Mouse (Mus musculus) midbrain, postnatal 0 days (tissue): ENCODE measurements around the gene Tjp3. TPM values are rescaled to one million over a fixed set of nuclear protein-coding genes. Genes with fewer than 3 reads are reported as not detected.

Source experiments
- ATAC-seq: fragments of 200-750 bp; cut with Nextera tagmentation; 2 replicates; pipeline ENCODE4 v1.8.0; 2017; ENCODE audit warnings: moderate number of reproducible peaks, mild to moderate bottlenecking, moderate TSS enrichment, moderate library complexity; ENCODE audit not compliant: low FRiP score
- DNase-seq: peaks from one replicate; pipeline ENCODE4 v3.0.0-alpha.2; 2015; ENCODE audit warnings: low spot score
- H3K27ac ChIP-seq: fragments of 300-500 bp; sonication (generic); 2 replicates; pipeline ENCODE4 v1.5.1; 2014; ENCODE audit warnings: low read depth, mild to moderate bottlenecking, low read length, mixed read lengths
- H3K27me3 ChIP-seq: fragments of 300-500 bp; sonication (generic); 2 replicates; pipeline ENCODE4 v1.6.1; 2014; ENCODE audit warnings: low read length, control low read depth, mixed read lengths; ENCODE audit not compliant: insufficient read depth
- H3K36me3 ChIP-seq: fragments of 300-500 bp; sonication (generic); 2 replicates; pipeline ENCODE4 v1.6.1; 2014; ENCODE audit warnings: low read length, control low read depth, mixed read lengths; ENCODE audit not compliant: insufficient read depth
- H3K4me1 ChIP-seq: fragments of 300-500 bp; sonication (generic); 2 replicates; pipeline ENCODE4 v1.6.1; 2014; ENCODE audit warnings: mild to moderate bottlenecking, control low read depth, antibody characterized with exemption, low read length, mixed read lengths; ENCODE audit not compliant: insufficient read depth
- H3K4me2 ChIP-seq: fragments of 300-500 bp; sonication (generic); 2 replicates; pipeline ENCODE4 v1.6.1; 2014; ENCODE audit warnings: low read depth, mild to moderate bottlenecking, low read length, mixed read lengths; ENCODE audit not compliant: poor library complexity, severe bottlenecking
- H3K4me3 ChIP-seq: fragments of 300-500 bp; sonication (generic); 2 replicates; pipeline ENCODE4 v1.5.1; 2014; ENCODE audit warnings: low read depth, mild to moderate bottlenecking, low read length, moderate library complexity
- H3K9ac ChIP-seq: fragments of 300-500 bp; sonication (generic); replicated peaks from 2 replicates; pipeline ENCODE4 v1.6.1; 2014; ENCODE audit warnings: mild to moderate bottlenecking, low read length, moderate library complexity, mixed read lengths; ENCODE audit not compliant: poor library complexity, severe bottlenecking
- H3K9me3 ChIP-seq: fragments of 300-500 bp; sonication (generic); 2 replicates; pipeline ENCODE4 v1.6.1; 2016; ENCODE audit warnings: low read length, control low read depth
- CTCF ChIP-seq: IDR thresholded peaks from 2 replicates; pipeline ENCODE4 v1.5.1; 2016; ENCODE audit warnings: antibody characterized with exemption, mild to moderate bottlenecking
- WGBS: fragments of 180-500 bp; shearing (Covaris S2); extraction: QIAGEN DNeasy Blood & Tissue Kit; methylation state at CpG from one replicate; pipeline ENCODE4 v1.1.7; 2014; 5-methylcytosine and 5-hydroxymethylcytosine counted together
- polyA plus RNA-seq: library from polyadenylated mRNA; unstranded; fragments of >200 nt; fragmentation: Nextera tagmentation; extraction: Ambion mirVana; gene quantifications from 2 replicates; pipeline ENCODE4 v1.2.1, GENCODE M21; 2015
- total RNA-seq: library from RNA; depleted of rRNA; stranded (reverse); fragments of >200 nt; gene quantifications from 2 replicates; pipeline ENCODE4 v1.2.3, GENCODE M21; 2014

The Tjp3 gene
- total and polyA plus RNA-seq, 2 experiments from 2014 or later: 6.3 to 9.2 TPM

GRCm38 (mm10) chr10:81285694-81286450 is 5.5 kb downstream of the Tjp3 start:
- peak overlapping the region; percentile 45 for H3K9ac ChIP-seq
- H3K27me3 ChIP-seq: no peaks in the 10 kb centered on the region
- WGBS: 3% methylated on average over 53 of the region's 54 CpGs
- H3K27ac ChIP-seq: no peak overlapping the region
- H3K4me2 ChIP-seq: peak overlapping the region; percentile 70
- H3K4me3 ChIP-seq: peak overlapping the region; percentile 41
- H3K36me3 ChIP-seq: no peaks in the 10 kb centered on the region
- H3K9me3 ChIP-seq: no peaks in the 10 kb centered on the region
- ATAC-seq (peak; percentile 56), DNase-seq (peak; percentile 87)
- TF ChIP-seq CTCF: no peak
- H3K4me1 ChIP-seq: no peaks in the 10 kb centered on the region

DNA sequence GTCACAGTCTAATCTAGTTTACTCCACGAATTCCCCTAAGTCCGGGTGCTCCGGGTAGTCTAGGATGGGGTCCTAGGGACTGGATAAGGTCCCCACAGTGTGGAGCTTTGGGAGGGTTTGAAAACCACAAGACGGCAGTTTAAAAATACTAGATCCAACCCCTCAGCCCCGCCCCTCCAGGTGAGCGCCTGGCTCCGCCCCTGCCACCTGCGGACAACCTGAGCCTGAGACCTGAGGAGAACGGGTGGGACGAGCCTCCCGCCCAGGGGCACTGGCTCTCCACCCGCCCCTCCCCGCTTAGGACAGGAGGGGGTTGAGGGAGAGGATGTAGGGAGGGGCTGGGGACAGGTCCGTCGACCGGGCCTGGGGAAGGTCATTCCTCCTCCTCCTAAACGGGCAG is 6.7 kb downstream of the Tjp3 start:
- no peak overlapping the region for H3K4me3 ChIP-seq
- WGBS: 15% methylated on average over 17 of the region's 17 CpGs
- ATAC-seq: no peak

GRCm38 (mm10) chr10:81284189-81284588 is 7.2 kb downstream of the Tjp3 start:
- WGBS: 65% methylated on average over 6 of the region's 6 CpGs
- no peak for TF ChIP-seq CTCF
- DNase-seq (no peak), ATAC-seq (no peak)
- Histone ChIP-seq H3K4me2 (no peak overlapping the region), H3K27me3 (no peaks in the 10 kb centered on the region), H3K9ac (no peak overlapping the region), H3K36me3 (no peaks in the 10 kb centered on the region), H3K4me1 (no peaks in the 10 kb centered on the region), H3K9me3 (no peaks in the 10 kb centered on the region), H3K27ac (no peak overlapping the region), H3K4me3 (no peak overlapping the region)

More for the DNA sequence above, 6.7 kb downstream of the Tjp3 start:
- Histone ChIP-seq H3K9ac (no peak overlapping the region), H3K36me3 (no peaks in the 10 kb centered on the region), H3K4me2 (peak overlapping the region; percentile 70), H3K4me1 (no peaks in the 10 kb centered on the region), H3K27ac (no peak overlapping the region), H3K9me3 (no peaks in the 10 kb centered on the region), H3K27me3 (no peaks in the 10 kb centered on the region)
- no peak for DNase-seq
- TF ChIP-seq CTCF: no peak

- H3K9me3 ChIP-seq: no peaks in the 10 kb centered on the region
- no peak for TF ChIP-seq CTCF
- ATAC-seq (no peak), DNase-seq (no peak)
- no peak overlapping the region for H3K27ac ChIP-seq
- WGBS: 48% methylated on average over 10 of the region's 10 CpGs
- no peak overlapping the region for H3K4me3 ChIP-seq
- H3K4me1 ChIP-seq: no peaks in the 10 kb centered on the region
- no peaks in the 10 kb centered on the region for H3K36me3 ChIP-seq
- no peak overlapping the region for H3K9ac ChIP-seq
- no peaks in the 10 kb centered on the region for H3K27me3 ChIP-seq
- H3K4me2 ChIP-seq: no peak overlapping the region
Measured at GRCm38 (mm10) chr10:81279496-81279895, 11.9 kb downstream of the Tjp3 start.

GRCm38 (mm10) chr10:81277676-81278075 is 13.7 kb downstream of the Tjp3 start:
- Histone ChIP-seq H3K27ac (no peak overlapping the region), H3K36me3 (peaks cover 12% of the 10 kb centered on the region), H3K4me3 (no peak overlapping the region), H3K9ac (no peak overlapping the region), H3K27me3 (no peaks in the 10 kb centered on the region), H3K4me1 (no peaks in the 10 kb centered on the region), H3K9me3 (no peaks in the 10 kb centered on the region), H3K4me2 (no peak overlapping the region)
- no peak for ATAC-seq
- no peak for TF ChIP-seq CTCF
- no peak for DNase-seq
- WGBS: 76% methylated on average over 22 of the region's 22 CpGs

DNA sequence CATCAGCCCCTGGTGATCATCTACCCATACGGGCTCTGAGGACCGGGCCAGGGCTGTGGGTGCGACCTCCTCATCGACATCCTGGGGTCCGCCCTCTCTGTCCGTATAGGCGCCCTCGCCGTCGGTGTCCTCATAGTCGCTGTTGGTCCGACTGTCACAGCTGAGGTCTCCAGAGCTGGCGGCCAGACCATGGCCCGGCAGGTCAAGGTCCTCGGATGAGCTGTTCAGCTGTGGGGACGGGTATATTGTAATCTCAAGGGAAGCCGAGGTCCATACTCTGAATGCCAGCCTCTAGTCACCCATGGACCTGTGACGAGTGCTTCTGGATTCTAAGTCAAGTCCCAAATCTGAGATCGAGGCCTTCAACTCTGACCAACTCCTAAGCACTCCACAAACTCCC is 17.5 kb downstream of the Tjp3 start:
- ATAC-seq: no peak
- no peaks in the 10 kb centered on the region for H3K4me1 ChIP-seq
- no peaks in the 10 kb centered on the region for H3K27me3 ChIP-seq
- 94% methylated on average over 19 of the region's 19 CpGs for WGBS
- no peak overlapping the region for H3K4me2 ChIP-seq
- peaks cover 30% of the 10 kb centered on the region for H3K36me3 ChIP-seq
- H3K27ac ChIP-seq: no peak overlapping the region
- H3K9ac ChIP-seq: no peak overlapping the region
- no peak for DNase-seq
- no peak overlapping the region for H3K4me3 ChIP-seq
- no peaks in the 10 kb centered on the region for H3K9me3 ChIP-seq
- no peak for TF ChIP-seq CTCF
